Mouse (Mus musculus) natural killer cell, adult 2 months (primary cell): ENCODE measurements around the gene Ltbp2.

Source experiments
- DNase-seq, 2 experiments: peaks; one replicate each; pipeline ENCODE4 v3.0.0; 2022; ENCODE audit warnings: low spot score in 2 of 2

The Ltbp2 gene

DNA sequence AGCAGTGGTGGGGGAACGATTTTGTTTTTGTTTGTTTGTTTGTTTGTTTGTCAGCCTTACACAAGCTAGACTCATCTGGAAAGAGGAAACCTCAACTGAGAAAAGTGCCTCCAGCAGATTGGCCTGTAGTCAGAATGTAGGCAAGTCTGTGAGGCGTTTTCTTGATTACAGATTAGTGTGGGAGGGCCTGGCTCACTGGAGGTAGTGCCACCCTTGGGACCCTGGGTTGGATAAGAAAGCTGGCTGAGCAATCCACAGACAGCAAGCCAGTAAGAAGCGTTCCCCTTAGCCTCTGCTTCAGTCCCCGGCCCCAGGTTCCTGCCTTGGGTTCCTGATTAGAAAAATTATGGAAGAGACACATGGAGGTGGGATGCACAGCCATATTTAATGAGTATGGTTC lies 36.4 kb downstream of the Ltbp2 start:
- no peak for DNase-seq

- no peak for DNase-seq
Observed at GRCm38 (mm10) chr12:84835626-84836025, 40.7 kb downstream of the Ltbp2 start.

DNA sequence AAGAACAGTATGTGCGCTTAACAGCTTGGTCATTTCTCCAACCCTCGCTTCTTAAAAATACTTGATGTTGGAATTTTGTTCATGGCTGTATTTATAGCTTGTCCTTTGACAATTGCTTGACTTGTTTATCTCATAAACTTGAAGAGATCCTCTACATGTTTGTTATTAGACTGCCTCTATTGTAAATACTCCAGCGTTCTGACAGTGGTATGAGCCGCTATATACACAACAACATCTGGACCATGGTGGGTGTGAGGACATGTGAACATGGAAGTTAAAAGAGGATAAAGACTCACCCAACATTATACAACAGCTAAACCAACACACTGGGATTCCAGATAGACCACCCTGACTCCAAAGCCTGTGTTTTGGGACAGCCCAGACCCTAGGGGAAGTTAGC lies 41.6 kb downstream of the Ltbp2 start:
- no peak for DNase-seq

DNA sequence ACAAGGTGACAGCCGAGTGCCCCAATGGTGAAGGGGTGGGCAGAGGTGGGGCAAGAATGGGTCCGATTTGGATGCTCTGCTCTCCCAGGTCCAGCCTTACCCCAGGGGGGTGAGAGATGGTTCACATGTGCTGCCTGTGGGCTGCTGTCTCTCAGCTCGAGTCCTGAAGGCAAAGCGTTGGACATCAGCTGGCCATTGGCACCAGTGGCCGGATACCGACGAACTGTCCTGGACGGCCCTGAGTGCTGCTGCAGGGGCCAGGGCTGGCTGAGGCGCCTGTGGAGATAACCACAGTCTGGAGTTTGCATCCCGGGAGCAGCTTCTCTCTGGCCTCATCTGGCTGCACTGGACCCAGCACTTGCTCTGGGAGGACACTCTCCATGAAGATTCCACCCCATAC lies 44.7 kb downstream of the Ltbp2 start:
- no peak for DNase-seq

DNA sequence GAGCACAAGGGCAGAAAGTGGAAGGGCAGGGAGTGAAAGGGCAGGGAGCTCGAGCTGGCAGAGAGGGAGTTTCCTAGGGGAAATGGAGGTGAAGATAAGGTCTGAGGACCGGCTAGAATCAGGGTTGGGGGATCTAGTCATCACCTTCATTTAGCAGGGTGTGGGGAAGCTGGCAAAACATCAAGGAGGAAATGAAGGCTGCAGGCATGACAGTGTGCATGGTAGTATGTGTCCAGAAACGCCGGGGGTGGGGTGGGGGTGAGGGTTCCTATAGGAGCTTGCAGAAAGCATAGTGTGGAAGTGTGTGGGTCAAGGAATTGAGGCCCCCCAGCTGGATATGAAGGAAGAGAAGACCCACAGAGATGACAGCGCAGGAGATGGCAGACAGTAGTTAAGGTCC lies 45.2 kb downstream of the Ltbp2 start:
- DNase-seq: no peak

GRCm38 (mm10) chr12:84830438-84830837 lies 45.9 kb downstream of the Ltbp2 start:
- DNase-seq: no peak

- no peak for DNase-seq
Observed at GRCm38 (mm10) chr12:84829913-84830312, 46.4 kb downstream of the Ltbp2 start.

DNA sequence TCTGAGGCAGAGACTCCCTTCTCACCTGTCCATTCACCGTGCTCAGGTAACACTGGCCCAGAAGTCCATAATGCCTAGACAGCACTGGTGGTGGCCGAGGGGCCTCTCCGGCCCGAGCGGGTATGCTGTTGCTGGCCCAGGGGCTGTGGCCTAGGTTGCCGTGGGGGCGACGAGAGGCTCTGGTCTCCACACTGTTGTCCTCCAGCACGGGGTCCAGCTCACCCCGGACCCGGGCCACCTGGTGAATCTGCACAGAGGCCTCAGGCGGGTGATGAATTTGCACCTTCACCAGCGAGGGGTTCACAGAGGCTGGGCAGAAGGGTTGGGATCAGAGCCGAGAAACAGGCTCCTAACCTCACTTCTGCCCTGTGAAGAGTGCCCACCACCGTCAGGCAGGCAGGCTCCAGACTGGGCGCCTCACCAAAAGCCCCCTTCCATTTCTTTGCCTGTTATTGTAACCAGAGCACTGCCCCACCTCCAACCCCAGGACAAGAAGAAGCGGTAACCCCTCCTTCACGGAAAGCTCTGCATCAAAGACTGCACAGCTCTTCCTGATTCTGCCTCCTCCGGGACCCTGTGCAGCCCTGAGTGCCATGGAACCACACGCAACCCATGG lies 47.1 kb downstream of the Ltbp2 start:
- DNase-seq: no peak

GRCm38 (mm10) chr12:84827384-84827933 lies 48.9 kb downstream of the Ltbp2 start:
- DNase-seq: no peak

DNA sequence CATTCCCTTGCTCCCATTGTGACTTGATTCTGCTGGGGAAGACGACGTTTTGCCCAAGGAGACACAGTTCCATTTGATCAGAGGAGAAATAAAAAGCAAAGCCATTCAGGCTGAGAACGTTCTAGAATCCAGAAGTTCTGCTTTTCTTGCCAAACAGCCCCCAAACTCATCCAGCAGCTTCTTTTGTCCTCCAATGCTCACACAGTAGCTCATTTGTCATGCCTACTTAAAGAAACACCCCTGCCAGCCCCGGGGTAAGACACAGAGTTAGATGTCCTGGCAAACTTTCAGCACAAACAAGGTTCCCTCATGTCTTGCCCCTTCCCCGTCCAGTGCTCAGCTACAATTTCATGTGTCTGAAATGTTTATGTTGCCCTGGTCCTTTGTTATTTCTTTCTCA lies 52.1 kb downstream of the Ltbp2 start:
- no peak for DNase-seq

DNA sequence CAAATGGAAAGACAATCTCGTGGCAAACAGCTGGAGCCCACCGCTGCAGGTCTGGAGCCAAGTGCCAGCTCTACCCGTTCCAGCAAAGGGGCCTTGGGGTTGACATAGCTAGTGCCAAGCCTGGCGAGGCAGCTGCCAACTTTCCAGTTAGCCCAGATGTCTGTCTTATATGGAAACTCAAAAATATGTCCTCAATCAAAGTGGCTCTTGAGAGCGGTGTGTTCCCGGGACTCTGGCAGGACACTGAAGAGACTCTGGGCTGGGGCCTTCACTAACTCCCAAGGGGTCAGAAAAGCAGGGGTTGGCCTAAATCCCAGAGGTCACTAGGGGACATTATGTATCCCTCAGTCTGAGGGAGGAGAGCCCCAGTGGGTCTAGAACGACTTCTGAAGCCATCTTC lies 52.7 kb downstream of the Ltbp2 start:
- DNase-seq: no peak

DNA sequence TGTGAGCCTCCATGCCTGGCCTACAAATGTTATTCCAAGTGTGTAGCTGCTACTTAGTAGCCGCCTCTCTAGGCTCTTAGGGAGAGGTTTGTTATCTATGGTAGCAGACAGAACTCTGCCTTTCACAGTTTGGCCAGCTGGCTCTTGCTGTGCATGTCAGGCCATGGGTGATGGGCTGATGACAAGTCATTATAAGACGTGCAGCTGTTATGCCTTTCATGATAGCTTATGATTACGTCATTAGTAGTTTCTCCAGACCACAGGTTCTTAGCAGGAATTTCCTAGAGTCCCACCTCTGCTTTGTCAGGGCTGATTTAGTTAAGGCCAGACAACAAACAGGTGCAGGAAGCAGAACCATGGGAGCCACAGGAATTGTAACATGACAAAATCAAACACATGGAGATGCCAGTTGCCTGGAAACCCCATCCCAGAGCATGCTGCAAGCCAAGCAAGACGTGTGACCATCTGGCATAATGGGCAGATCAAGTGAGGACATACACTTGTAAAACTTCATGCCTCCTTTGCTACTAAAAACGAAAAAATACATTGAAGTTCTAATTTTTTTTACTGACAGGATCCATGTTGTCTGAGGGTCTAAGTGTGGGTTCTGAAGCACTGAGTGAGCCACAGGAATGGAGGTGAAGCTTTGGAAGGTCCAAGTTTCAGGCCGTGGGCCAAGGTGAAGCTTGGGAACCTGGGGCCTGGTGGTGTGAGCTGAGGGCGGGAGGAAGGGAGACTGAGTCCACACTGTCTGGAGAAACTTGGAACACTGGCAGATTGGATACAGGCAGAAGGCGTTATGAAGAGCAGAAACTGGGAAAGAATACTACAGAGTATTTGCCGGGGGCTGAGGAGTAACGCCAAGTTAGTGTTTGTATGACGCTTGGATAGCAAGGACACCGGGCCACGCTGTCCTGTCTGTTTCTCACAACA lies 56.8 kb downstream of the Ltbp2 start:
- no peak for DNase-seq

- no peak for DNase-seq
Observed at GRCm38 (mm10) chr12:84818496-84818895, 57.8 kb downstream of the Ltbp2 start.

GRCm38 (mm10) chr12:84814663-84815325 lies 61.5 kb downstream of the Ltbp2 start:
- no peak for DNase-seq

- no peak for DNase-seq
Observed at GRCm38 (mm10) chr12:84813773-84814172, 62.6 kb downstream of the Ltbp2 start.

DNA sequence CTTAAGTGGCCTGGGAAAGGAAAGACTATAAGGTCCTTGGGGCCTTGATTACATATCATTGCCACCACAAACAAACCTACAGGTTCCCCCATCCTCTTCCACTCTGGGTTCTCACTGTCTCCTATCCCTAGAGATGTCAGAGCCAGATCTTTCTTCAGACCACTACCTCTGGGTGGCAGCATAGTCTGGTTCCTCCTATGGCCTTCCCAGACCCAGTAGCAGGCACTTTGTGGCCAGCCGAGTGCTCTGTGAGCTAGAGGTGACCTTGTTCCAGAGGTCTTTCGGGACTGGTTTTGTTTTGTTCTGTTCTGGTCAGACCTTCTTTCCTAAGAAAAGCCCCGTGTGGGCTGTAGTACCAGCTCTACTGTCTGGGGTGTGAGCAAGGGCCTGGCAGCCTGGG lies 64.3 kb downstream of the Ltbp2 start:
- no peak for DNase-seq

- no peak for DNase-seq
Observed at GRCm38 (mm10) chr12:84811510-84811909, 64.8 kb downstream of the Ltbp2 start.

DNA sequence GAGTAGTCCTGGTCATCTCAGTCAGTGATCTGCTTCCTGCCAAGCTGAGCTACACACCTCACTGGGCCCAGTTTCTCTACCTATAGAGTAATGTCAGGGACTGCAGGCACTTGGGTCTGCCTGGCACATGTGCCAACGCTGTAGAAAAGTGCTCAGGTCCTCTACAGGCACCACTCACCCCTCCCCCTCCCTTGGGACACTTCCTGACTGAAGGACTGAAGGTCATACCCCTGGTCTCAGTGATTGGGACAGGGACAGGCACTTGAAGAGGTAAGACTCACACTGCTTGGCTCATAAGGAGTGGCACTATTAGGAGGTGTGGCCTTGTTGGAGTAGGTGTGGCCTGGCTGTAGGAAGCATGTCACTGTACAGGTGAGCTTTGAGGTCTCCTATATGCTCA lies 65.5 kb downstream of the Ltbp2 start:
- no peak for DNase-seq

DNA sequence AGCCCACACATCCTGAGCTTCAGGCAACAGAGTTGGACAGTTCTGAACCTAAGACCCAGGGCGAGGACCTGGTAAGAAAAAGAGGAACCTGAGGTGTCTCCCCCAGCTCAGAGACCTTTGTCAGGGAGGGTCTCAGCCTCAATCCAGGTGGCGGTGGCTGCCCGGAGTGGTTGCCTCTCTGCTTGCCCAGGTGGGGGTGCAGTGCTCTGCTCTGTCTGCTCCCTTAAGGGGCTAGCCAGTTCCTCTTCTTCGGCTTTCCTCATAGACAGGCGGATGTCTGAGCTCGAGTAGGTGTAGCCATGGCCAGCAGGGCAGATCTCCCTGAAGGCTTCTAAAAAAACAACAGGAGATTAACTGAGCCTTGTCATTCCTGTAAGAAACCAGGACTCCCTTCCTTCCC lies 67.3 kb downstream of the Ltbp2 start:
- no peak for DNase-seq

- no peak for DNase-seq
Observed at GRCm38 (mm10) chr12:84807351-84807750, 69.0 kb downstream of the Ltbp2 start.

GRCm38 (mm10) chr12:84806726-84807125 lies 69.6 kb downstream of the Ltbp2 start:
- no peak for DNase-seq

DNA sequence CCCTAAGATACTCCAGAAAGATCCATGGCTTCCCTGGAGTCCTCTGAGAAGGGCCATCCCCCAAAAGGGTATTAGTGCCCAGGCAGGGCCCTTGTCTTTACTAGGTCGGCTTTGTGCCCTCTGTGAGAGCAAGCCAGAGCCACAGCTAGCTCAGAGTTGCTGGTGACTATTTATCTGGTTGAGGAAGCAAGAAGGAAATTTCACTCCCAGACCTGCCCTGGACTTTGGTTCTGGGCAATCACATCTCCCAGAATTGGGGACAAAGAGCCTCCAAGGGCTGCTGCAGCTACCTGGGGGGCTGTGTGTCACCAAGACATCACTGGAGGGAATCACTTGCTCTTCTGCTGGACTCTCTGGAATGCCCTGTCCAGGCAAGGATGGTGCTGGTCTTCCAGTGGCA lies 70.3 kb downstream of the Ltbp2 start:
- no peak for DNase-seq
